Mouse (Mus musculus) heart, postnatal 0 days (tissue): ENCODE measurements at regions not wholly inside any gene's neighbourhood (a gene's known extent, or its start where the extent isn't known, plus 50 kb on each side); places are given as distances from the start of the nearest gene placed in this dataset.

ENCODE experiments used
- CTCF ChIP-seq: IDR thresholded peaks from 2 replicates; pipeline ENCODE4 v1.5.1; 2016; ENCODE audit warnings: antibody characterized with exemption, control low read depth, low read depth
- EP300 ChIP-seq: IDR thresholded peaks from 2 replicates; pipeline ENCODE4 v1.6.1; 2016; ENCODE audit warnings: antibody characterized with exemption, low read depth

- TF ChIP-seq EP300, result no peak
- no peak for TF ChIP-seq CTCF
Observed at GRCm38 (mm10) chr17:9939576-9939975, 270.1 kb upstream of the Pabpc6 start.
